Mouse (Mus musculus) embryonic facial prominence, embryonic 10.5 days (tissue): ENCODE measurements around the gene Vmn1r113. TPM values are rescaled to one million over a fixed set of nuclear protein-coding genes. Genes with fewer than 3 reads are reported as not detected.
"Not testable (repeated sequence)": the region's sequence is repeated elsewhere in the genome, so short reads cannot be mapped to it uniquely, and the experiment has no call there.

Source experiments
- DNase-seq: peaks from one replicate; pipeline ENCODE4 v3.0.0-alpha.2; 2017; ENCODE audit warnings: low spot score
- H3K27ac ChIP-seq: fragments of 300-500 bp; sonication (generic); replicated peaks from 2 replicates; pipeline ENCODE4 v1.5.1; 2016; ENCODE audit warnings: mild to moderate bottlenecking
- H3K27me3 ChIP-seq: fragments of 300-500 bp; sonication (generic); replicated peaks from 2 replicates; pipeline ENCODE4 v1.6.1; 2016; ENCODE audit warnings: low read depth, mild to moderate bottlenecking; ENCODE audit not compliant: poor library complexity, severe bottlenecking
- H3K36me3 ChIP-seq: fragments of 300-500 bp; sonication (generic); replicated peaks from 2 replicates; pipeline ENCODE4 v1.6.1; 2016; ENCODE audit warnings: mild to moderate bottlenecking, moderate library complexity
- H3K4me1 ChIP-seq: fragments of 300-500 bp; sonication (generic); 2 replicates; pipeline ENCODE4 v1.6.1; 2016
- H3K4me3 ChIP-seq: fragments of 300-500 bp; sonication (generic); 2 replicates; pipeline ENCODE4 v1.5.1; 2016; ENCODE audit warnings: mild to moderate bottlenecking, moderate library complexity
- H3K9me3 ChIP-seq: fragments of 300-500 bp; sonication (generic); 2 replicates; pipeline ENCODE4 v1.6.1; 2016; ENCODE audit warnings: mild to moderate bottlenecking
- WGBS: fragments of 180-500 bp; shearing (Covaris S2); methylation state at CpG from one replicate; pipeline ENCODE4 v1.1.7; 2016; 5-methylcytosine and 5-hydroxymethylcytosine counted together
- polyA plus RNA-seq: library from polyadenylated mRNA; unstranded; fragments of >200 nt; fragmentation: Nextera tagmentation; extraction: Ambion mirVana; gene quantifications from 2 replicates; pipeline ENCODE4 v1.2.1, GENCODE M21; 2016

Vmn1r113 gene
- not detected in 2 replicates for polyA plus RNA-seq

- H3K27me3 ChIP-seq, H3K4me1 ChIP-seq, H3K36me3 ChIP-seq, H3K27ac ChIP-seq, H3K4me3 ChIP-seq, DNase-seq: not testable (repeated sequence)
- 60% methylated on average over 2 of the region's 2 CpGs for WGBS
- H3K9me3 ChIP-seq, result peaks cover 14% of the 10 kb centered on the region
Measured at GRCm38 (mm10) chr7:20786985-20787384, at the start of gene Vmn1r113. Vmn1r113 (plus strand) TSS chr7:20787285.

GRCm38 (mm10) chr7:20770885-20771284, 16.2 kb upstream of the Vmn1r113 start, which contains the start of gene Vmn1r112:
Vmn1r112 (plus strand) TSS chr7:20771185.
- not testable (repeated sequence) for DNase-seq, H3K27ac ChIP-seq, H3K9me3 ChIP-seq, H3K4me1 ChIP-seq, H3K27me3 ChIP-seq, H3K4me3 ChIP-seq, H3K36me3 ChIP-seq
- WGBS, result no CpG with 5 or more reads among the region's 3 CpGs

GRCm38 (mm10) chr7:20812086-20812485, 25.0 kb downstream of the Vmn1r113 start, which contains the start of gene Vmn1r114:
Vmn1r114 (minus strand) TSS chr7:20812186.
- H3K36me3 ChIP-seq, H3K27me3 ChIP-seq, H3K4me1 ChIP-seq, H3K27ac ChIP-seq, H3K4me3 ChIP-seq, H3K9me3 ChIP-seq, DNase-seq: not testable (repeated sequence)
- no CpG with 5 or more reads among the region's 5 CpGs for WGBS

Other genes with a start within 250 kb of the Vmn1r113 start
- not detected in 2 replicates for gene Gm5726, start 241.5 kb upstream of the Vmn1r113 start, polyA plus RNA-seq
- gene Gm4141, start 211.0 kb upstream of the Vmn1r113 start, polyA plus RNA-seq, result not detected in 2 replicates
- gene Gm4513, start 188.3 kb upstream of the Vmn1r113 start, polyA plus RNA-seq, result not detected in 2 replicates
- gene Vmn1r107, start 118.4 kb upstream of the Vmn1r113 start, polyA plus RNA-seq, result not detected in 2 replicates
- gene Vmn1r111, start 84.1 kb upstream of the Vmn1r113 start, polyA plus RNA-seq, result not detected in 2 replicates
- gene Gm10668, start 56.7 kb upstream of the Vmn1r113 start, polyA plus RNA-seq, result not detected in 2 replicates
- not detected in 2 replicates for gene Vmn1r112, start 16.1 kb upstream of the Vmn1r113 start, polyA plus RNA-seq
- gene Vmn1r114, start 24.9 kb downstream of the Vmn1r113 start, polyA plus RNA-seq, result not detected in 2 replicates
- not detected in 2 replicates for gene Vmn1r115, start 57.7 kb downstream of the Vmn1r113 start, polyA plus RNA-seq
- gene Vmn1r116, start 85.0 kb downstream of the Vmn1r113 start, polyA plus RNA-seq, result not detected in 2 replicates
- not detected in 2 replicates for gene Vmn1r117, start 96.8 kb downstream of the Vmn1r113 start, polyA plus RNA-seq
- gene Vmn1r118, start 125.1 kb downstream of the Vmn1r113 start, polyA plus RNA-seq, result not detected in 2 replicates
- not detected in 2 replicates for gene Vmn1r119, start 225.2 kb downstream of the Vmn1r113 start, polyA plus RNA-seq